ENCODE assay signal across 12 mouse cellular contexts in the genomic region with DNA sequence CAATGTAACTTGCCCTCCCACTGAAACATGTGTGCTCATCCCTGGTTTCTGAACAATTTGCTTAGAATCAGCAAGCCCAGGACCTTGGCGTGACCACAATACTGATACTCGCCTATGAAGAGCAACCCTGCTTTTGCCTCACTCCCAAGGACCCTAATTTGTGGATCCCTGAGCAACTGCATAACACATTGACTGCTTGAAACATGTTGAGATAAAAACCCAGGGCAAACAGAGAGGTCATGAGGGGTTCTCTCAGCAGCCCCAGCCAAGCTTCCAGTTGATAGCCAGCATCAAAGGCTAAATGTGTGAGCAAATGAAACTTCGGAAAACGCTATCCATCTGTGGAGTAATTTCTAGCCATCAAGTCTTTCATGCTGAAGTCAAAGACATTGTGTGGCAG. TPM values are rescaled to one million over a fixed set of nuclear protein-coding genes. Genes with fewer than 3 reads are reported as not detected.
DNase-seq lines count a peak whose midpoint lies in the region; ATAC-seq and TF ChIP-seq lines count a peak whose summit lies in the region.
"Had no signal": no experiment of that assay in that cellular context is flagged by ENCODE, and none has a peak within 500 bp of the region (broad histone marks: within the 10 kb centered on the region; RNA-seq: fewer than 3 reads in every experiment).

No protein-coding gene starts in this region.

- H3K27ac ChIP-seq in forebrain, postnatal 0 days (ENCODE audit: low read depth, low read length) = no peak overlapping the region
- no peak overlapping the region for H3K27ac ChIP-seq in forebrain, embryonic 10.5 days
- no peak overlapping the region for H3K27ac ChIP-seq in hindbrain, postnatal 0 days
- H3K27ac ChIP-seq in hindbrain, embryonic 13.5 days = no peak overlapping the region
- H3K27ac ChIP-seq: hindbrain, embryonic 15.5 days; layer of hippocampus, adult 2 months; liver, embryonic 14.5 days had no signal

- no peaks in the 10 kb centered on the region for H3K9me3 ChIP-seq in forebrain, postnatal 0 days (ENCODE audit: low read length)
- no peaks in the 10 kb centered on the region for H3K9me3 ChIP-seq in forebrain, embryonic 10.5 days
- no peaks in the 10 kb centered on the region for H3K9me3 ChIP-seq in hindbrain, postnatal 0 days (ENCODE audit: low read length)
- H3K9me3 ChIP-seq in hindbrain, embryonic 13.5 days = no peaks in the 10 kb centered on the region
- H3K9me3 ChIP-seq: hindbrain, embryonic 15.5 days had no signal

- H3K4me2 ChIP-seq in forebrain, postnatal 0 days (ENCODE audit: low read depth) = no peak overlapping the region
- H3K4me2 ChIP-seq in hindbrain, postnatal 0 days (ENCODE audit: low read depth, low read length) = no peak overlapping the region
- no peak overlapping the region for H3K4me2 ChIP-seq in hindbrain, embryonic 13.5 days
- H3K4me2 ChIP-seq: hindbrain, embryonic 15.5 days had no signal

- no peak overlapping the region for H3K9ac ChIP-seq in forebrain, postnatal 0 days
- H3K9ac ChIP-seq in hindbrain, postnatal 0 days (replicated peaks; ENCODE audit: low read length) = no peak overlapping the region
- no peak overlapping the region for H3K9ac ChIP-seq in hindbrain, embryonic 13.5 days
- H3K9ac ChIP-seq: hindbrain, embryonic 15.5 days; liver, embryonic 14.5 days had no signal

- H3K36me3 ChIP-seq in forebrain, postnatal 0 days (ENCODE audit: insufficient read depth) = no peaks in the 10 kb centered on the region
- H3K36me3 ChIP-seq in forebrain, embryonic 10.5 days (replicated peaks) = no peaks in the 10 kb centered on the region
- no peaks in the 10 kb centered on the region for H3K36me3 ChIP-seq in hindbrain, postnatal 0 days (ENCODE audit: insufficient read depth, low read length)
- H3K36me3 ChIP-seq in hindbrain, embryonic 13.5 days = no peaks in the 10 kb centered on the region
- H3K36me3 ChIP-seq: hindbrain, embryonic 15.5 days had no signal

- no peak for DNase-seq in forebrain, postnatal 0 days
- no peak for DNase-seq in forebrain, embryonic 10.5 days (ENCODE audit: extremely low spot score, low spot score)
- DNase-seq in hindbrain, postnatal 0 days (ENCODE audit: low spot score) = no peak
- peak; percentile 16 for DNase-seq in ovary, adult 18-20 months (ENCODE audit: low spot score)
- no peak for DNase-seq in ovary, postnatal 10 days (ENCODE audit: low spot score)
- no peak for DNase-seq in testis, postnatal 14 days (ENCODE audit: low spot score)
- DNase-seq: right cerebral cortex, postnatal 4 days; thymus, postnatal 25 days had no signal

- H3K4me3 ChIP-seq in forebrain, postnatal 0 days (ENCODE audit: low read depth, low read length) = no peak overlapping the region
- no peak overlapping the region for H3K4me3 ChIP-seq in forebrain, embryonic 10.5 days
- no peak overlapping the region for H3K4me3 ChIP-seq in hindbrain, postnatal 0 days (ENCODE audit: low read length)
- no peak overlapping the region for H3K4me3 ChIP-seq in hindbrain, embryonic 13.5 days
- H3K4me3 ChIP-seq: hindbrain, embryonic 15.5 days; layer of hippocampus, adult 2 months had no signal

- ATAC-seq in forebrain, postnatal 0 days = peak; percentile 67
- peak; percentile 49 for ATAC-seq in hindbrain, postnatal 0 days
- no peak for ATAC-seq in hindbrain, embryonic 13.5 days (ENCODE audit: low FRiP score)

- H3K4me1 ChIP-seq in forebrain, postnatal 0 days (ENCODE audit: insufficient read depth) = no peaks in the 10 kb centered on the region
- H3K4me1 ChIP-seq in forebrain, embryonic 10.5 days = no peaks in the 10 kb centered on the region
- no peaks in the 10 kb centered on the region for H3K4me1 ChIP-seq in hindbrain, postnatal 0 days (ENCODE audit: insufficient read depth, low read length)
- no peaks in the 10 kb centered on the region for H3K4me1 ChIP-seq in hindbrain, embryonic 13.5 days (replicated peaks)
- H3K4me1 ChIP-seq: hindbrain, embryonic 15.5 days had no signal

- no peaks in the 10 kb centered on the region for H3K27me3 ChIP-seq in forebrain, postnatal 0 days (ENCODE audit: insufficient read depth, low read length)
- no peaks in the 10 kb centered on the region for H3K27me3 ChIP-seq in forebrain, embryonic 10.5 days (ENCODE audit: poor library complexity, severe bottlenecking)
- H3K27me3 ChIP-seq in hindbrain, postnatal 0 days (ENCODE audit: insufficient read depth, low read length) = no peaks in the 10 kb centered on the region
- no peaks in the 10 kb centered on the region for H3K27me3 ChIP-seq in hindbrain, embryonic 13.5 days
- H3K27me3 ChIP-seq: hindbrain, embryonic 15.5 days had no signal

- no peak for TF ChIP-seq CTCF in forebrain, postnatal 0 days (IDR thresholded peaks at IDR 0.05; ENCODE audit: low read depth)
- TF ChIP-seq CTCF in hindbrain, postnatal 0 days (IDR thresholded peaks at IDR 0.05; ENCODE audit: low read depth) = no peak

- 84% methylated on average over 4 of the region's 4 CpGs for WGBS in forebrain, postnatal 0 days
- WGBS in forebrain, embryonic 10.5 days = 95% methylated on average over 4 of the region's 4 CpGs
- 84% methylated on average over 4 of the region's 4 CpGs for whole genome bisulfite sequencing in hindbrain, postnatal 0 days
- WGBS in hindbrain, embryonic 13.5 days = 91% methylated on average over 4 of the region's 4 CpGs

RNA-seq across cellular contexts. Expression of gene Igsf10, which starts 57.2 kb away (rescaled TPM):
- 4.6 and 6.2 TPM in 2 replicates for total RNA-seq in forebrain, postnatal 0 days (2014; rRNA removed)
- polyA plus RNA-seq in forebrain, postnatal 0 days (2015; fragmentation: Nextera tagmentation; extraction: Ambion mirVana) = 2.1 and 3.0 TPM in 2 replicates
- polyA plus RNA-seq in forebrain, embryonic 10.5 days (2016; fragmentation: Nextera tagmentation; extraction: Ambion mirVana) = 2.3 and 2.6 TPM in 2 replicates
- 7.1 TPM in 2 replicates for total RNA-seq in hindbrain, postnatal 0 days (2014; rRNA removed)
- 6.2 and 6.7 TPM in 2 replicates for polyA plus RNA-seq in hindbrain, postnatal 0 days (2015; fragmentation: Nextera tagmentation; extraction: Ambion mirVana)
- polyA plus RNA-seq in hindbrain, embryonic 13.5 days (2015; fragmentation: Nextera tagmentation; extraction: Ambion mirVana) = 3.3 and 3.7 TPM in 2 replicates
